Mouse (Mus musculus): ENCODE measurements around the gene Bpi. TPM values are rescaled to one million over a fixed set of nuclear protein-coding genes. Genes with fewer than 3 reads are reported as not detected.

Gene Bpi
- total and polyA plus RNA-seq, 3 experiments = not detected

DNA sequence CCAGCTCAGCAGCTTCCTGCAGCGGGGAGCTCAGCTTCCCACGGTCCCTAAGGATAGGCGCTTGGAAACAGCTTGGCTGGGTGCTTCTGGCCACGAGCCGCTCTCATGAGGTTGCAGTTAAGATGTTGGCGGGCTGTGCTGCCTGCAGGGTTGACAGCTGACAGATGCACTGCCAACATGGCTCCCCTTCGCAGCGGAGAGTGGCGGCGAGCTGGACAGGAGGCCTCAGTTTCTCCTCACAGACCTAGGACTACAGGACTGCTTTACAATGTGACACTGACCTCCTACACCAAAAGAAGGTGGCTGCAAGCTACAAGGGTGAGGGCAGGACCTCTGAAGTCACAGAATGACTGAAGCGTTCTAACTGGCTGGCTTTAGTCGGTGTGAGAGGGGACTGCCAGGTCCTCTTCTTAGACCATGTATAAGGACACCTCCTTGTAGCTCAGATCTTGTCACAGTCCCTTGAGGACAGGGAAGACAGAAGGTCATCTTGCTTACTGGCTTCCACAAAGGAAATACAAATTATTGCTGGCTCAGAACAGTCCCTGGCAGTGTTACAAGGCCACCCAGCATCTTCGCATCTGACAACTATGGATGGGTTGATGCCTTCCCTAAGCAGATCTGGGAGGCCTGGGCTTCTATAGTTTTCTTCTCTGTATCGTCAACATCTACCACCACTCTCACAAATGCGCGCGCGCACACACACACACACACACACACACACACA is 15.6 kb upstream of the Bpi start:
- DNase-seq = peak; percentile 52

GRCm38 (mm10) chr2:158243129-158243870 is 14.6 kb upstream of the Bpi start:
- DNase-seq = no peak

DNA sequence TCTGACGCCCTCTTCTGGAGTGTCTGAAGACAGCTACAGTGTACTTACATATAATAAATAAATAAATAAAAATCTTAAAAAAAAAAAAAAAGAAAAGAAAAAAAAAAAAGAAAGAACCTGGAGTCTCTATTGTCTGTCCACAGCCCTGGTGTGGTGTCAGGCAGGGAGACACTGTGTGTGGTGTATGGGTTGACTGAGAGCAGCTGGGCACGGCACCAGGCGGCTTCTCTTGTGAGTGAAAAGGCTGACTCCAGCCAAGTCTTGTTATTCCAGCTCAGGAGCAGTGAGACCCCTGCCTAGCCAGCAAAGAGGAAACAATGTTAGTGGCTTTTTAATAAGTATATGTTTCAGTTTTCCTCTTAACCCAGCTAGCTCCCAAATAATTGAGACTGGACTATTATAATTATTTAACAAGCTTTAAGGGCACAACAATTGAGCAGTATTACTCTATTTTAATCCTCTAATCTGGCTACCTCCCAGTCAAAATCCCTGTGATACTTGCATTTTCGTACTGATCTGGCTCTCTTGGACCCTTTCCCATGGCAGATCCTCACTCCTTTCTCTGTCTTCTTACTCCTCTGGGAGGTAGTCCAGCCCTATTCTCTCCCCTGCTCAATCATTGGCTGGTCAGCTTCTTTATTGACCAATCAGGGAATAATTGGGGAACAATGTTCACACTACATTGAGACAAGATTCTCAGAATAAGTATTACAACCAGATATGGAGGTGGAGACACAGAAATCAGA is 12.6 kb upstream of the Bpi start:
- DNase-seq = no peak

DNA sequence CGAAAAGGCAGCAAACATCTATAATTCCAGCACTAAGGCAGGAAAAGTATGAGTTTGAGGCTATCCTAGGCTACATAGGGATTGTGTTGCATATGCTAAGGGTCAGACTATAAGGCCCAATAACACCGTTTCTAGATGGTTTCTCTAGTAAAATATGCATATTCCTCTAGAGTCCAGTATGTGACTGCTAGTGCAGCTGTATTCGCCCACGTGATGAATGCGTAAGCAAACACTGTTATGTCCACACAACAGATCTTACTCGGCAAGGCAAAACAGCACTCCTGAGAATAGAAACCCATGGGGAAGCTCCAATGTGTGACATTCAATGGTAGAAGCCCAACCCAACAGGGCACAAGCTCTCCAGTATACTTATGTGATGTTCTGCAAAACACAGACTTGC is 10.0 kb upstream of the Bpi start:
- DNase-seq = no peak

DNA sequence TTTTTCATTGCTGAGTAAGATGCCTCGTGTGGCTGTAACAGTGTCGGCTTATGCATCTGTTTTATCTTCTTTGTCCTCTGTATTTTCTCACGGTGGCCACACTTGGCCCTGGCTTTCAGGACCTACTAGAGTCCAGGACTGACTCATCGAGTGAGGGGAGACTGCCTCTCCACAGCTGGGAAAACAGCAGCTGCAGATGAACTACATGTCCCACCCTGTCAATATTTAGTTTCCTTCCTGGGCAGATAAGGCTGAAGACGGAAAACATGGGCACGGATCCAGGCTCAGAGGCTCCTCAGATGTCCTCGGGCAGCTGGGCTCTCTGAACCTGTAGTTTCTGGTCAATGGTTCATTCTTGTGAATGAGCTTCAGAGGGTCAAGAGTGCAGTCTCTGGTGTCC is 9.6 kb upstream of the Bpi start:
- DNase-seq = peak; percentile 61

GRCm38 (mm10) chr2:158250558-158250957 is 7.3 kb upstream of the Bpi start:
- no peak for DNase-seq

- peak; percentile 62 for DNase-seq
Observed at GRCm38 (mm10) chr2:158253806-158254205, 4.1 kb upstream of the Bpi start.

DNA sequence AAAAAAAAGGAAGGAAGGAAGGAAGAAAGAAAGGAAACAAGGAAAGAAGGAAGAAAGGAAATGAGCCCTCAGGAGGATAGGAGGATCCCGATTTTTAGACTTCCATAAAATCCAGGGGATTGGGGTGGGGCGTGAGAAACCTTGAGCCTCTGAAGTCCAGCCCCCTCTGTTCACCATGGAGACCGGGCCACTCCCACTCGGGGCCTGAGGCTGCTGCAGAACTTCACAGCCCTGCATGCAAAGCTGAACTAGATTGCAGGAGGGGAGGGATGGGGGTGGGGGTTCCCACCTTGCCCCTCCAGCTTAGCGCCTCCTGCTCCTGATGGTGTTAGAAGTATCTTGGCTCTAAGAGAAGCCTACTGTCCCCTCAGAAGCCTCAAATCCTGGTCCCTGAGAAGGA is 1.0 kb upstream of the Bpi start:
- peak; percentile 38 for DNase-seq

DNA sequence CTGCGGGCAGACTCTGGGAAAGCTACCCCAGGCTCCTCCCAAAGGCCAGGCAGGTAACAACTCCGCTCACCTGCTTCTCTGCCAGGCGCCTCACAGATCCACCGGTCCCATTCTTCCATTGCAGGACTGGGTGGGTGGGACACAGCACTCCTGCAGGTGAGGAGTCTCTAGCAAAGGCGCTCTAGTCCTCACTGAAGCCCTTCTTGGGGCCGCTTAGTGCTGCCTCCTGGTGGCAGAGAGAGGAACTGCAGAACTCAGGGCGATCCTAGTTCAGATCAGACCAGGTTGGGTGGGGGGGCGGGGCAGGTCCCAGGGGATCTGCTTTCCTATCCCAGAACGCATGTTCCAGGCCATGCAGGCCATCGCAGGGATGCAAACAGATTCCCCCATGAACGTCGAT is 887 bp downstream of the Bpi start:
- DNase-seq = peak; percentile 64

DNA sequence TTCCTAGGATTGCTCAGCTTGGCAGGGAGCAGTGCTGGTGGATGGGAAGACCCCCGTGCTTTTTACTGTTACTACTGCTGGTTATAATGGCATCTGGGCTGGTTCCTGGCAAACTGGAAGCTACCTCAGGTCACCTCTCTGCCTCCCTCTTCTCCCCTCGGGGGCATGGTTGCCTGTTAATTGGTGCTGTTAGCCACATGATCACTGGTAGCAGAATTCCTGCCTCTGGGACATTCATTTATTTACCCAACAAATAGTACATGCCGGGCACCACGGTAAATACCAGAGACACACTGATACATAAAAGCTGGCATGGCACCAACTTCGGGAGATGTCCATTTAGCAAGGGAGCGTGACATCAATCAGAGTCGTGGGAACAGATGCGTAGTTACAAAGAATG is 1.6 kb downstream of the Bpi start:
- no peak for DNase-seq

- no peak for DNase-seq
Observed at GRCm38 (mm10) chr2:158264877-158265276, 7.0 kb downstream of the Bpi start.

- DNase-seq = no peak
Observed at GRCm38 (mm10) chr2:158270017-158270416, 12.1 kb downstream of the Bpi start.

DNA sequence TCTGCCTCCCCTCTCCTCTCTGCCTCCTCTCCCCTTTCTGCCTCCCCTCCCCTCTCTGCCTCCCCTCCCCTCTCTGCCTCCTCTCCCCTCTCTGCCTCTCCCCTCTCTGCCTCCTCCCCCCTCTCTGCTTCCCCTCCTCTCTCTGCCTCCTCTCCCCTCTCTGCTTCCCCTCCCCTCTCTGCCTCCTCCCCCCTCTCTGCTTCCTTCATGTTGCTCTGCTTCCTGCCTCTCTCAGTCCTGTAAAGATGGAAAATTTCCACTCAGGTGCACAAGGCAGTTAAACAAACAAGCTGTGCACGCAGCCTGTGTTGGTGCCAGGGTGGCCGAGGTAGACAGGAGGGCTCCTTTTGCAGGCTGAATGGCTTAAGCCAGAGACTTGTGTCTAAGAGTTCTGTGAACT is 15.8 kb downstream of the Bpi start:
- DNase-seq = no peak

DNA sequence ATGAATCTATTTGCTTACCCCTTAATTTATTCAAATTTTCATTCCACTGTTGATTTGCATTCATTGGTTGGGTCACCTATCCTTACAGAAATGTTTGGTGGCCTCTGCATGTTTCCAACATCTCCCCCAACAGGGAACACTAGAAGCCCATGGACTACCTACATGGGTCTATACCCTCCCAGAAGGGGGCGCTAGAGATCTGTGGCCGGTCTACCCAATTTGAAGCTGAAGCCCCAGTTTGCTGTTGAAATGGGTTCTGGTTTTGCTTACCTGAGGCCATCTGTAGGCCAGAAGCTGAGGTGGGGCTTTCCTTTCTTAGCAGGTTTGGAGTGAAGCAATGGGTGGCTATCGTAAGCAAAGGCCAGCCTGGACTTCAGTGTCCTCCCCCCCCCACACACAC is 17.5 kb downstream of the Bpi start:
- peak; percentile 11 for DNase-seq

GRCm38 (mm10) chr2:158275811-158276210 is 17.9 kb downstream of the Bpi start:
- no peak for DNase-seq

GRCm38 (mm10) chr2:158276451-158276850 is 18.6 kb downstream of the Bpi start:
- peak; percentile 86 for DNase-seq

GRCm38 (mm10) chr2:158276878-158277277 is 19.0 kb downstream of the Bpi start:
- no peak for DNase-seq

GRCm38 (mm10) chr2:158279656-158280055 is 21.8 kb downstream of the Bpi start:
- no peak for DNase-seq

DNA sequence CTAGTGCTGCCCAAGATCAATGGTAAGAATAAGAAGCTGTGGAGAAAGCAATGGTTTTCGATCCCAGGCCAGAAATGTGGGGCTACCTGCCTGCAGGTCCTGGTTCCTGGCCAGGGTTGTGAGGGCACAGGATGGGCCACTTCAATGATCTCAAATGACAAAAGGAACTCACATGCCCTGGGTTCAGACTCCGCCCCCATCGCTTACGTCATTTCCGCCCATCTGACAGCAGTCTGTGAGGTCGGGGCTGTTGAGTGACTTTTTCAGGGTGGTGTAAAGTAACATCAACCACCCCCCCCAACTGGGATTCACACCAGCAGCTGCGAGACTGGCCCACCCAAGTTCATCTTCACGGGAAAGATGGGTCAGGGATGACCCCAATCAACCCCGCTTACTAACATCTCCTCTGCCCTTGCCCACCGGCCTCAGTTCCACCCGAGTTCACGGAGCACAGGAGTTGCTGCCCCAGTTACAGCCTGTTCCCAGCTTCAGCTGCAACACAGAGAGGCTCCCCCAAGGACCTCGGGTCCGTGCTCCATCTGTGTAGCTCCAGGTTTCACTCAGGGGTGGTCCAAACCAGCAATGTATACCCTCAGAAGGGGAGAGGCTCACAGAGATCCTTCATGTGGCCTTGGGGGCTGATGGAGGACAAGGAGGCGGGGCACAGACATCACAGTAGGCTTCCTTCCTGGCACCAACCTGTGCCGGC is 23.8 kb downstream of the Bpi start:
- no peak for DNase-seq

- no peak for DNase-seq
Observed at GRCm38 (mm10) chr2:158283136-158283535, 25.2 kb downstream of the Bpi start.

DNA sequence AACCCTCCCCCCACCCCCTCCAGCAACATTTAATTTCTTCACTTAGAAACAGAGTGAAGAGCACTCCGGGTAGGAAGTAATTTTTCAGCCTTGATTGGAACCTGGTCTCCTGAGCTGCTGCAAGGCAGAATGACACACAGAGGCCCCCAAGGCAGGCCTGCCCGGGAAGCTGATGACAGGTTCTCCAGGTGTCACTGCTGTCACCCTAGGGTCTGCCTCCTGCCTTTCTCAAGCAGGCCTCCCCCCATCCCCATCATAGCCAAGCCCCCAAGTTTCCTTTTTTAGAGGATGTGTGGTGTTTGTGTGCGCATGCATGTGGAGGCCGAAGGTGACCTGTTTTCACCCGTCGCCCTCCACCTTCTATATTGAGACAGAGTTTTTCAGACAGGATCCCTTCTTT is 25.9 kb downstream of the Bpi start:
- no peak for DNase-seq

DNA sequence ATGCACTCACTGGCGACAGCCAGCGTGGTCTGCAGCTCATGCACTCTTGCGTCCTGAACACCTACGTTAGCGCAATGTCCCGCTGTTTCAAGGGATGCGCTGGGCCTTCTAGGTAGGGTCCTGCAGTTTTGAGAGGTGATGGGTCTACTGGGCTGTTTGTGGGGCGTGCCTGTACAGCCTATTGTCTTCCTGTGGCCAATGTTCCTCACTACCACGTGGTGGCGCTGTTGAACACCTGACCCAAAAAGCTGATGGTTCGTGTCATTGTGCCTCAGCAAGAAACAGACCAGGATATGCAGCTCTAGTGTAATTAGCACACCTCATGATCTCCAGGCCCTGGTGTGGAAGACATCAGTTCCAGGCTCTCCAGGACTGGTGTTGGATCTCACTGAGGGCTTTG is 26.7 kb downstream of the Bpi start:
- DNase-seq = peak; percentile 57
